Mouse (Mus musculus): ENCODE results near the gene Slc39a2. TPM values are rescaled to one million over a fixed set of nuclear protein-coding genes. Genes with fewer than 3 reads are reported as not detected.
"Not testable (repeated sequence)": the region's sequence is repeated elsewhere in the genome, so short reads cannot be mapped to it uniquely, and the experiment has no call there.

The Slc39a2 gene
- polyA plus RNA-seq, 1 experiment from 2014 or later = 0.99 TPM

DNA sequence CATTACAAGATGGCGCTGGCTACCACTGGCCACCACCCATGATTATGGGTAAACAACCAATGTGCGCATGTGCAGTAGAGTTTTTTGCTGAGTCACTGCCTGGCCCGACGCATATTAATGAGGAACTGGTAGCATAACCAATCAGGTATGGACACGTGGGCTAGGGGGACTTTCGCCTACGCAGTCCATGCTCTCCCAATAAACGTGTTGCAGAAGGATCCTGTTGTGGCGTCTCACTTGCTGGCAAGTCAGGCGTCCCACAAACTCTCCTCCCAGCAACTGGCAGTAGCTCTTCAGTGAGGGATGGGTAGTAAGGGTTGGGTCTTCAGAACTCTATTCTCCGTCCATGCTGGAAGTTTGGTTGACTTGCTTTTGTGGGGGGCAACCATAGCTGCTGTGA lies 34.2 kb downstream of the Slc39a2 start:
- H3K27ac ChIP-seq; H3K4me1 ChIP-seq (replicated peaks); H3K4me3 ChIP-seq; DNase-seq (ENCODE audit: low spot score); H3K27me3 ChIP-seq (ENCODE audit: insufficient read depth, poor library complexity, severe bottlenecking); H3K36me3 ChIP-seq; H3K9me3 ChIP-seq: not testable (repeated sequence)
- WGBS = 95% methylated on average over 11 of the region's 11 CpGs

DNA sequence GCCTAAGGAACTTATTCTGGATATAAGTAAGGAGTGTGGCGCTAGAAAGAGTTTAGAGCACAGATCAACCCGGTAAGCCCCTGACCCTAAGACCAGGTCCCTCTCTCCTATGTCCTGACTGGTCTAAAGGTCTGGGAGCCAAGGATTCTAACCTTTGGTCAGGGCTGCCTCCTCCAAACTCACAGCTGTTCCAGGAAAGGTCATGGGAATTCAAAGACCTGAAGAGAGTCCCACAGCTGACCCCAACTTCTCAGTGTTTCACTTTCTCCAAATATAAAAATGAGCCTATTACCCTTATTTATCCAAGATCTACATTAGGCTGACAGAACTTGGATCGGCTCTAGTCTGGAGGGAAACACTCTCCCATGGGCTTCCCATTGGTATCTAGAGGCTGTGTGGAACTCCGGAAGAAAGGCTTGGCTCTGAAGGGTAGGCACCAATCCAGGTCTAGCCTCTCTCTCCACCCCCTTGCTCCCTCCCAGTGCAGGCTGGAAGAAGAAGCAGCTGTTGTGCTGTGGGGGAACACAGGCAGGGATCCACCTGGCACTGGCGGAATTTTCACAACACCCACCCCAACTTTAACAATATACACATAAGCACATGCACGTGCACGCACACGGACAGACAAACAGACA lies 36.7 kb downstream of the Slc39a2 start:
- H3K9me3 ChIP-seq = no peaks in the 10 kb centered on the region
- no peak overlapping the region for H3K27ac ChIP-seq
- H3K27me3 ChIP-seq (ENCODE audit: insufficient read depth, poor library complexity, severe bottlenecking) = no peaks in the 10 kb centered on the region; the same call in 1 of the 2 replicates
- H3K4me1 ChIP-seq (replicated peaks) = no peaks in the 10 kb centered on the region; the same call in 1 of the 2 replicates
- no peak for DNase-seq (ENCODE audit: low spot score)
- WGBS = 85% methylated on average over 8 of the region's 8 CpGs
- H3K4me3 ChIP-seq = no peak overlapping the region
- no peaks in the 10 kb centered on the region for H3K36me3 ChIP-seq

GRCm38 (mm10) chr14:51929968-51930367 lies 37.3 kb downstream of the Slc39a2 start:
- 73% methylated on average over 9 of the region's 9 CpGs for WGBS
- Histone ChIP-seq H3K36me3 (no peaks in the 10 kb centered on the region), H3K27ac (no peak overlapping the region), H3K9me3 (no peaks in the 10 kb centered on the region), H3K27me3 (ENCODE audit: insufficient read depth, poor library complexity, severe bottlenecking) (no peaks in the 10 kb centered on the region; the same call in 1 of the 2 replicates), H3K4me3 (no peak overlapping the region), H3K4me1 (replicated peaks) (no peaks in the 10 kb centered on the region; the same call in 1 of the 2 replicates)
- no peak for DNase-seq (ENCODE audit: low spot score)

DNA sequence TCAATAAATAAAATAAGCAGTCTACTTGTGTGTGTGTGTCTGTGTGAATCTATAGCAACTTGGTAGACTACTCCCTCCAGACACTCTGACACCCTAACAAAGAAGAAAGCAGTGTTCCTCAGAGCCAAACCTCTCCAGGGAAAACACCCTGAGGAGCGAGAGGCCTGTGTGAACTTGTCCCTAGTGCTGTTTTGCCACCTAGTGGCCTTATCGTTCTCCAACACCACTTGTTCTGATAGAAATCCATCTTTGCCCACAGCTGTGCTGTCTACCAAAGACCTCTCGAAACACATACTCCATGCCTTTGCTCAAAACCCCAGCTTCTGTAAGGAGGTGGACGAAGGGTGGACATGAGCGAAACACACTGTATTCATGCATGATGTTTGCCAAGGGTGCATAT lies 38.1 kb downstream of the Slc39a2 start:
- Histone ChIP-seq H3K4me1 (replicated peaks) (no peaks in the 10 kb centered on the region; the same call in 1 of the 2 replicates), H3K9me3 (0 out of 2 replicates have a peak, but pooled peaks cover 2% of the 10 kb centered on the region), H3K36me3 (no peaks in the 10 kb centered on the region), H3K27me3 (ENCODE audit: insufficient read depth, poor library complexity, severe bottlenecking) (no peaks in the 10 kb centered on the region; the same call in 1 of the 2 replicates), H3K27ac (no peak overlapping the region), H3K4me3 (no peak overlapping the region)
- WGBS = 45% methylated on average over 5 of the region's 5 CpGs
- peak; percentile 48 for DNase-seq (ENCODE audit: low spot score)

GRCm38 (mm10) chr14:51932092-51933020 lies 39.7 kb downstream of the Slc39a2 start:
- 83% methylated on average over 10 of the region's 10 CpGs for WGBS
- Histone ChIP-seq H3K9me3 (0 out of 2 replicates have a peak, but pooled peaks cover 2% of the 10 kb centered on the region), H3K36me3 (no peaks in the 10 kb centered on the region), H3K27ac (no peak overlapping the region), H3K4me3 (no peak overlapping the region), H3K4me1 (replicated peaks) (no peaks in the 10 kb centered on the region; the same call in 1 of the 2 replicates), H3K27me3 (ENCODE audit: insufficient read depth, poor library complexity, severe bottlenecking) (no peaks in the 10 kb centered on the region; the same call in 1 of the 2 replicates)
- no peak for DNase-seq (ENCODE audit: low spot score)

DNA sequence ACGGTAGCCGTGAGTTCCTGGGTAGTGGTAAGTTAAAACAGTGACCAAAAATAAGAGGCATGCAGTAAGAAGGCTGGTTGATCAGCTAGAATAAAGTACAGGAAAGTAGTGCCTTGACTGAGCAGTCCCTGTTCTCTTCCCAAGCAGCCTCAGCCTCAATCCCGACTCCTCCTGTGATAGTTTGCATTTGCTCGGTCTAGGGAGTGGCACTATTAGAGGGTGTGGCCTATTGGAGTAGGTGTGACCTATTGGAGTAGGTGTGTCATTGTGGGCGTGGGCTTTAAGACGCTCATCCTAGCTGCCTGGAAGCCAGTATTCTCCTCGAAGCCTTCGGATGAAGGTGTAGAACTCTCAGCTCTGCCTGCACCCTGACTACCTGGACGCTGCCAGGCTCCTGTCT lies 46.3 kb downstream of the Slc39a2 start:
- H3K9me3 ChIP-seq = 0 out of 2 replicates have a peak, but pooled peaks cover 2% of the 10 kb centered on the region
- H3K27me3 ChIP-seq (ENCODE audit: insufficient read depth, poor library complexity, severe bottlenecking) = no peaks in the 10 kb centered on the region
- H3K4me1 ChIP-seq (replicated peaks) = peaks cover 13% of the 10 kb centered on the region
- H3K36me3 ChIP-seq = no peaks in the 10 kb centered on the region
- WGBS = 85% methylated on average over 9 of the region's 9 CpGs
- DNase-seq (ENCODE audit: low spot score) = no peak
- no peak overlapping the region for H3K4me3 ChIP-seq
- H3K27ac ChIP-seq = no peak overlapping the region

GRCm38 (mm10) chr14:51940944-51941560 lies 48.4 kb downstream of the Slc39a2 start:
- no peaks in the 10 kb centered on the region for H3K27me3 ChIP-seq (ENCODE audit: insufficient read depth, poor library complexity, severe bottlenecking)
- H3K36me3 ChIP-seq = no peaks in the 10 kb centered on the region
- no peaks in the 10 kb centered on the region for H3K9me3 ChIP-seq
- 31% methylated on average over 8 of the region's 8 CpGs for WGBS
- peak overlapping the region; percentile 64; the same call in 1 of the 2 replicates for H3K27ac ChIP-seq
- DNase-seq (ENCODE audit: low spot score) = peak; percentile 26
- peaks cover 13% of the 10 kb centered on the region for H3K4me1 ChIP-seq (replicated peaks)
- no peak overlapping the region for H3K4me3 ChIP-seq

DNA sequence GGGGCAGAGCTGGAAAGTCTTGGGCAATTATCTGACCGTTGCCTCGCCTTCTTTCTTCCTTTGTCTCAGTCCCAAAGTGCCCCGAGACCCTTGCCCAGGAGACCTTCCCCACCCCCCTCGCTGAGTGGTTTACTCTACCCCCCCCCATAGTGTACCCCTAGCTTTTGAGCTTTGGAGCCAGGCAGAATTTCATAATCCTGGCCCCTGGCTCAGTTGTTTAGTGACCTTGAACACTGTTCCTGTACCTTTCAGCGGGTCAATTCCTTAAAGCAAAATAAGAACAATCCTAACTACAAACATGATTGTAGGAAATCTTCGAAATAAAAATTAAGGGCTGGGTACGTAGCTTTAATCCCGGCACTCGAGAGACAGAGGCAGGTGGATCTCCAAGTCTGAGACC lies 48.9 kb downstream of the Slc39a2 start:
- Histone ChIP-seq H3K4me1 (replicated peaks) (peaks cover 13% of the 10 kb centered on the region), H3K4me3 (no peak overlapping the region), H3K36me3 (no peaks in the 10 kb centered on the region), H3K27me3 (ENCODE audit: insufficient read depth, poor library complexity, severe bottlenecking) (no peaks in the 10 kb centered on the region), H3K9me3 (no peaks in the 10 kb centered on the region), H3K27ac (peak overlapping the region; percentile 64; the same call in 1 of the 2 replicates)
- 59% methylated on average over 9 of the region's 9 CpGs for WGBS
- DNase-seq (ENCODE audit: low spot score) = no peak

GRCm38 (mm10) chr14:51942236-51942635 lies 49.5 kb downstream of the Slc39a2 start:
- Histone ChIP-seq H3K9me3 (no peaks in the 10 kb centered on the region), H3K27me3 (ENCODE audit: insufficient read depth, poor library complexity, severe bottlenecking) (no peaks in the 10 kb centered on the region), H3K4me3 (no peak overlapping the region), H3K36me3 (no peaks in the 10 kb centered on the region), H3K27ac (no peak overlapping the region), H3K4me1 (replicated peaks) (peaks cover 13% of the 10 kb centered on the region)
- DNase-seq (ENCODE audit: low spot score) = no peak
- whole genome bisulfite sequencing = 68% methylated on average over 7 of the region's 7 CpGs

GRCm38 (mm10) chr14:51943336-51943735 lies 50.6 kb downstream of the Slc39a2 start:
- Histone ChIP-seq H3K4me1 (replicated peaks) (peaks cover 13% of the 10 kb centered on the region), H3K4me3 (no peak overlapping the region), H3K27ac (no peak overlapping the region), H3K9me3 (no peaks in the 10 kb centered on the region), H3K27me3 (ENCODE audit: insufficient read depth, poor library complexity, severe bottlenecking) (no peaks in the 10 kb centered on the region), H3K36me3 (no peaks in the 10 kb centered on the region)
- 84% methylated on average over 6 of the region's 6 CpGs for WGBS
- no peak for DNase-seq (ENCODE audit: low spot score)

Measured in hindbrain, embryonic 10.5 days (tissue).